Mouse (Mus musculus) spleen, adult 10 weeks (tissue): Measurements from ENCODE around the gene Gm12394. TPM values are rescaled to one million over a fixed set of nuclear protein-coding genes. Genes with fewer than 3 reads are reported as not detected.

Source experiments
- polyA plus RNA-seq: library from polyadenylated mRNA; stranded (reverse); fragments of 350-450 nt; fragmentation: Illumina TruSeq; extraction: RNeasy Lipid Tissue Mini Kit (QIAGEN cat#74804); gene quantifications from one replicate; pipeline ENCODE4 v1.2.3, GENCODE M21; 2015; ENCODE audit warnings: low replicate concordance; ENCODE audit not compliant: insufficient read depth

Gm12394 gene
- polyA plus RNA-seq, result not detected

DNA sequence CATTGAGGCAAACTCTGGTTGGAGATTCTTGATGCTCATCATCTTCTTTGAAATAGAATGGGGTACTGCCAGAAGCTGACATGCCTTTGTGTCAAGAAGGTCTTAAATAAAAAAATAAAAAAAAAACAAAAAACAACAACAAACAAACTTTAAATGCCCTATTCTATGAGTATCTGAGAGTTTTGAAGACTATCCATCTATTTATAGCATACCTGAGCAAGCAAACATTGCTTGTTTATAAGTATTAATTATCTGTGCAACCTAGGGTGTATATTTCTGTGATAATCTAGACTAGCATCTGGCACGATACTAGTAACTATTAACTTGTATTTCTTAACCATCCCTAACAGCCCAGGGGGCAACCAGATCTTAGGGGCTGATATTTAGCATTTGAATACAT lies at the start of gene Gm12394:
TSS of gene Gm12394 (minus strand) at position 101 of the 400 bp plus-strand sequence.

GRCm38 (mm10) chr4:42874134-42874533 lies 17.6 kb upstream of the Gm12394 start, which contains the start of gene Fam205c:
Gene Fam205c (minus strand): TSS chr4:42874234.

DNA sequence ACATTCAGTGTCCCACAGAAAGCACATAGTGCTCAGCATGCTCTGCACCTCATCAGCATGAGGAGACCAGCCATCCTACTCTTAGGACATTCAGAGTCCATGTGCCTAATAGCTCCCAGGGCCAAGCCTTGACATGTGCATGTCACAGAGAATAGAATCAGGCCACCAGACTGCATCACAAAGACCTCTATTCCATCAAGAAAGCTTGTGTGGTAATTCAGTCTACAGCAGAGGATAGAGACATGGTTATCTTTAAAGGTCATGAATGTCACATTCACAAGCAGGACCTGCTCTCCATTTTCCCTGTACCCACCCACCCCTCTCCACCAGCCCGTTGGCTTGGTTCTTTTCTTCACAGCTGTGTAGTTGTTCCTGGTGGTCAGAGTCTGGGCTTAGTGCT lies 2.8 kb downstream of the Gm12394 start, which contains the start of gene Fam205a1:
TSS of gene Fam205a1 (minus strand) at position 101 of the 400 bp plus-strand sequence.

GRCm38 (mm10) chr4:42773893-42774292 lies 82.7 kb downstream of the Gm12394 start, which contains the start of gene Ccl21a:
Gene Ccl21a (minus strand): TSS chr4:42773993.

GRCm38 (mm10) chr4:42756477-42756876 lies 100.1 kb downstream of the Gm12394 start, which contains the start of gene Ccl19:
Gene Ccl19 (minus strand): TSS chr4:42756577.

DNA sequence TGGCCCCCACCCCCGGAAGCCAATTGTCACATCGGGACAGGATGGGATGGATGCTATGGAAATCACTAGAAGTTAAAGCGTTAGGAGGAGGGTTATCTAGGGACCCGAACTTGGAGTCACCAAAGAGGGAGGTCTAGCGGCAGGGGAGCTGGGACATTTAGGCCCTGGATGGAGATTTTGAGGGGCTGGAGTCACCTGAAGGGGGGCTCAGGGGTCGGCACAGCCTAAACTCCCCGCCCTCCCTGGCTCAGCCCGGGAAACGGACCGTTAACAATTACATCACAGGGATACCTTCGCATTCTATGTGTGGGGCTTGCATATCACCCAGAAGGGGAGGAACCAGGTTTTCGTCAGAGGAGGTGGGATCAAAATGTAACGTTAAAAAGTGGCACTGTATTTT lies 121.3 kb downstream of the Gm12394 start, which contains the start of gene 4930578G10Rik:
TSS of gene 4930578G10Rik (plus strand) at position 301 of the 400 bp plus-strand sequence.

Other genes starting within 250 kb of the Gm12394 start
- gene Gm10591, start 244.6 kb downstream of the Gm12394 start, polyA plus RNA-seq, result not detected
- 93.8 TPM for gene Gm2564, start 227.1 kb downstream of the Gm12394 start, polyA plus RNA-seq
- gene Ccl27b, start 201.5 kb downstream of the Gm12394 start, polyA plus RNA-seq, result not detected
- not detected for gene Il11ra2, start 194.9 kb downstream of the Gm12394 start, polyA plus RNA-seq
- gene 4930578G10Rik, start 121.2 kb downstream of the Gm12394 start, polyA plus RNA-seq, result not detected
- 137 TPM for gene Ccl19, start 100.2 kb downstream of the Gm12394 start, polyA plus RNA-seq
- gene Ccl21a, start 82.8 kb downstream of the Gm12394 start, polyA plus RNA-seq, result 506 TPM
- gene Fam205a1, start 2.9 kb downstream of the Gm12394 start, polyA plus RNA-seq, result 0.07 TPM
- not detected for gene Fam205c, start 17.5 kb upstream of the Gm12394 start, polyA plus RNA-seq
- 2.0 TPM for gene Phf24, start 59.9 kb upstream of the Gm12394 start, polyA plus RNA-seq
- 12.7 TPM for gene Dnajb5, start 93.0 kb upstream of the Gm12394 start, polyA plus RNA-seq
- not detected for gene 1700022I11Rik, start 112.8 kb upstream of the Gm12394 start, polyA plus RNA-seq
- 241 TPM for gene Vcp, start 143.7 kb upstream of the Gm12394 start, polyA plus RNA-seq
- 21.5 TPM for gene Fancg, start 153.7 kb upstream of the Gm12394 start, polyA plus RNA-seq
- gene Pigo, start 169.0 kb upstream of the Gm12394 start, polyA plus RNA-seq, result 12.9 TPM
- 64.6 TPM for gene Stoml2, start 174.9 kb upstream of the Gm12394 start, polyA plus RNA-seq
- 15.0 TPM for gene Fam214b, start 189.4 kb upstream of the Gm12394 start, polyA plus RNA-seq
- gene Unc13b, start 202.2 kb upstream of the Gm12394 start, polyA plus RNA-seq, result 1.6 TPM